Mouse (Mus musculus): ENCODE measurements around the gene Pgap3.

DNA sequence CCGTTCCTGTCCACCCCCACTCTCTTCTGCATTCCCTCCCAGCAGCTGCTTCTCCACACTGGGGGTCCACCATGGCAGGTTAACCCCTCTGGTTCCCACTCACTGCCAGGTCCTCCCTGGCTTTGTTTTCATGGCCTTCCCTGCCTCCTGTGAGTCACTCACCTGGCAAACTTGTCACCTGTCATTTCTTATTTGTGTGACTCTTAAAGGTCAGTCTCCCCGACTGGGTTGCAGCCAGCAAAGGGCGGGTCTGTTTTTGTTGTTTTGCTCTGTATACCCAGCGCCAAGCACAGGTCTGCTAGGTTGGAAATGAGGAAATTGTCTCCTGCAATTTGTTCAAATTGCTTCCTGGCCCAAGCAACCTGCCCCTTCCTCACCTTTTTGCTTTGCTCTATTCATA lies 45.4 kb upstream of the Pgap3 start:
- TF ChIP-seq TAL1 (IDR thresholded peaks at IDR 0.05; ENCODE audit: low read length), result no peak
- no peak for TF ChIP-seq GATA1 (IDR thresholded peaks at IDR 0.05; ENCODE audit: low read length)

Measured in erythroblast, embryonic 14.5 days (primary cell).